Mouse (Mus musculus): ENCODE results near the gene Spg7.
"Not testable (repeated sequence)": the region's sequence is repeated elsewhere in the genome, so short reads cannot be mapped to it uniquely, and the experiment has no call there.

Spg7 gene

DNA sequence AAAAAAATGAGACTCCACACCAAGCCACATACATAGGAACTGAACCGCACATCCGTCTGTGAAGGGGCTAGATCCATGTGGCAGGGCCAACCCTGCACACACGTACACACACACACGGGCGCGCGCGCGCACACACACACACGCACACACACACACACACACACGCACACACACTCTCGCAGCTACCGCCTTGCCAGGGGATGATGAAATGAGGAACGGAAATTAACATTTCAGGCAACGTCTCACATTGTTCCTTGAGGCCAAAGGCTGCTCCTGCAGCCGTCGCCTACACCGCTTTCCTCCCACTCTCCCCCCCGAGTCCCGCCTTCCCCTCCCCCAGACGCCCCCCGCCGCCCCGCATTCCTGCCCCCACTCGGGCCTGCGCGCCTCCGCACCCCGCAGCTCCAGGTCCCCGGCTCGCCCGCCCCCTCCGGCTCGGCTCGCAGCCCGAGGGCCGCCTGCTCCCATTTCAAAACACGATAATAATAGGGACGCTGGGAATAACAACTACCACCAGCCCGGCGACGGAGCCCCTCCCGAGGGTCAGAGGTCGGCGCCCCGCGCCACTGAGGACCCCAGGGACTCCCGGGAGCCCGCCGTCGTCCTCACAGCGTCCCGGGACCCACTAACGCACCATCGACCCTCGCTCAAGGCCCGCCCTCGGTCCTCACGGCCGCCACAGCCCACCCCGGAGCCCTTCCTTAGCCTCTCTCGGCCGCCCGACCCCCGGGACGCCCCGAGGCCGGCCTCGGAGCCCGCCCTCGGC lies 21.6 kb upstream of the Spg7 start:
- DNase-seq (ENCODE audit: inconsistent ontology term), result peak; percentile 58

DNA sequence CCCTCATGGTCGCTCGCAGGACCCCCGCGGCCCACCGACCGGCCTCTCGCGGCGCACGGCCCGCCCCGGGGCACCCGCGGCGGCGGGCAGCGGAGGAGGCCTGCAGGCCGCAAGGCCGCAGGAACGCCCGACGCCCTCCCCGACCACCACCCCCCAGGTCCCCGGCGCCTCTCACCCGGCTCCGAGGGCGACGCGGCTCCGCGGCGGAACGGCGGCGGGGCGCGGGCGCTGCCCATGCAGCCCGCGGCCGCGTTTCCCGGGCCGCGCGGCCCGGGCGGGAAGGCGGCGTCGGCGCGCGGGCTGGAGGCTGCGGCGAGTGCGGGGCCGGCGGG lies 21.0 kb upstream of the Spg7 start:
- no peak for DNase-seq (ENCODE audit: inconsistent ontology term)

DNA sequence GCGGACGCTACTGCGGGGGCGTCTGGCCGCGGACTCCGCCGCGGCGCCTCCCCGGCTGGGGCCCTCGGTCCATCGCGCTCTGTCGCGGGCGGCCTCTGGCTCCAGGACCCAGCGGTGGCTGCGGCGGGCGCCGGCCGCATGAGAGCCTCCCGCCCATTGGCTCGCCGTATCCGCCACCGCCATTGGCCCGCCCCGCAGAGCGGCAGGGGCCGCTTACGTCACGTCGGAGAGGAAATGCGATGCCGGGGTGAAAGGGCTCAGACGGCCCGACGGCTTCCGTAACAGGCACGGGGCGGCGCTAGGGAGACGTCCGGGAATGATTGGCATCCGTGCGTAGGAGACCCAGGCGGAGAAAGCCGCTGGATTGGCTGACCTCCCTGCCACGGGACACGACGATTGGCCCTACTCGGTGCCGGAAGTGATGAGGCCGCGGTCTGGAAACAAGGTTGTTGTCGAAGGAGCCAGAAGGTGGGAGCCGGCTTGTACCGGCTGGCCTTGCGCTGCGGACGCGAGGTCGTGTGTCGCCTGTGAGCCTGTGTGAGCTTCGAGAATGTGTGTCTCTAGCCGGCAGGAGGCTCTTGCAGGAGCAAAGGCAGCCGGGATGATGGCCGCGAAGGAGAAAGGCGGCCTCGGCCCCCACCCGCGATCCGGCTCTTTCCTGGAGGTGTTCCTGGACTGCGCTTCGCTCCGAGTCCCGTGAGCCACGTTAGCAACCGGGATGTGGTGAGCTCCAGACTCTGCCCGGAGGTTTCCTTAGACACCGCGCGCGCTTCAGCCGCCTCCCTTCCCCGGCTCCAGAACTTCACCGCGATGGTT lies 20.4 kb upstream of the Spg7 start, which contains the start of gene Ankrd11:
Ankrd11 (minus strand) TSS at position 120 of the 816 bp plus-strand sequence.
- peak; percentile 99 for DNase-seq (ENCODE audit: inconsistent ontology term)

DNA sequence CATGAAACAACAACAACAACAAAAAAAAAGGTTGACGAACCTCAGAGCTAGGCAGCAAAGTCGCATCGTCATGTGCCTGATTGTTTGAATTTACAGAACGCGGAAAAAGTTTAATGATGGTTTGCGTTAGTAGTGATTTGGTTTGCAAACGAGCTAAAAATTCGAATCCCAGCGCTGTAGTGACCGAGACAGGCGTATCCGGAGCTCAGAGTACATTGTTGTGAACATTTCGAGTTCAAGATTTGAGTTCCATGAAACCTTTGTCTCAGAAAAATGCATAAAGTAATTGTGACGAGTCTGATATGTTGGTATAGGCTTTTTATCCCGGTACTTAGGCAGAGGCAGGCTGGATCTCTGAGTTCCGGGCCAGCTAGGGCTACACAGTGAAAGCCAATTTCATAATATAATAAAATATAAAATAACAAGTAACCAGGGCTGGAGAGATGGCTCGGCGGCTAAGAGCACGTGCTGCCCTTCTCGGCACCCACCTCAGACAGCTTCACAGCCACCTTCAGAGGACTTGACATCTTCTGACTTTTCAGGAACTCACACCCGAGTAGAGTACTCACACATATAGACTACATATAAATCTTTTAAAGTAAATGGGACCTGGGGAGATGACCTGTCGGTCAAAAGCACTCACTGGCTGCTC lies 19.6 kb upstream of the Spg7 start:
- no peak for DNase-seq (ENCODE audit: inconsistent ontology term)

DNA sequence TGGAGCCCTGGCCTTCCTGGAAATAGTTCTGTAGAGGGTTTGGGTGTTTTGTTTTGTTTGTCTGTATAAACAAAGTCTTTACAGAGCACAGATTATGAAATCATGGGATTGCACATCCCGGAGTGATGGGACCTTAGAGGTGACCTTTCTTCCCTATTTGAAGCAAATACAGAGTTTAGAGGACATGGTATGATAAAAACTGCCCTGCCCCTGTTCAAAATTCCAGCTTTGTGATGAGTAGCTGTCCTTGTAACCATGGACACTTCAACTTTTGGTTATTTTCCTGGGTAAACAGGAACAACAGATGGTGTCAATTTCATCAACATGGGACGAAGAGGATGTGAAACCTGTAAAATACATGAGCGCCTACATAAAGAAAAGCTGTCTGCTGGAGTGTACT lies 18.8 kb upstream of the Spg7 start:
- no peak for DNase-seq (ENCODE audit: inconsistent ontology term)

DNA sequence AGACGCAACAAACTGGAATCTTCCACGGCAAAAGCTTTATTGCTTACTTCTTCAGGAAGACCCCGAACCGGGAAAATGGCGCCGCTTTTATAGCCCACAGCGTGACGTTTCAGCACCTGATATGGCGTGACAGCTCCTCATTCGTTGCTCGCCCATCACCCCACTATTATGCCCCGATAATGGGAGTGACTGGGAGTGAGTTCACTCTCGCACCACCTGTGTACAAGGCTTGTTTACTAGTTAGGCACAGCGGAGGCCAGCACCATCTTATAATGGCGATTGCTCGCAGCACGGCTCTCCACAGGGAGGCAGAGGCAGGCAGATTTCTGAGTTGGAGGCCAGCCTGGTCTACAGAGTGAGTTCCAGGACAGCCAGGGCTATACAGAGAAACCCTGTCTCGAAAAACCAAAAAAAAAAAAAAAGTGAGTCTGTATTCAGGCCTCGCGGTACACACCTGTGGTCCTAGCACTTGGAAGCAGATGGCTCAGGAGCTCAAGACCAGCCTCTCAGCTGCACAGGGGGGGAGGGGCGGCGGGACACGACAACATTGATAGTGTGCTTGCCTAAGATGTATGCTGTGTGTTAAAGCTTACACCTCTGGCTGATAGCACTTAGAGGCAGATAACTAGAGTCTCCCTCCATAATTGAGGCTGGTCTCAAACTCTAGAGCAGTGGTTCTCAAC lies 17.9 kb upstream of the Spg7 start:
- DNase-seq (ENCODE audit: inconsistent ontology term), result not testable (repeated sequence)

DNA sequence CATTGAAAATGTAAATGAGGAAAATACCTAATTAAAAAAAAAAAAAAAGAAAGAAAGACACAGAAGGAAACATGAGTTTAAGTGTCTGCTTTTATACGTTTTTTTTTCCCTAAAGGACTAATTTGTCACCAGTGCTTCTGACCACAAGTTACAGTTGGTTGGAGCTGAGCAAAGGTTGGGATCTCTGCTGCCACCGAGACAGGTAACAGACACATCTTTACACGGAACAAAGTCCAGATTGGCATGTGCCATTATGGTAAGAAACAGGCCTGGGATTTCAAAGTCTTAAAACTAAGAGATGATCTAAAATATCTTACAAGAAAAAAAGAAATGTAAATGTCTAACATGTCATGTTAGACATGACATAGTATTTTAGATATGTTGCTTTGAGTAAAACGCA lies 16.0 kb upstream of the Spg7 start:
- no peak for DNase-seq (ENCODE audit: inconsistent ontology term)

DNA sequence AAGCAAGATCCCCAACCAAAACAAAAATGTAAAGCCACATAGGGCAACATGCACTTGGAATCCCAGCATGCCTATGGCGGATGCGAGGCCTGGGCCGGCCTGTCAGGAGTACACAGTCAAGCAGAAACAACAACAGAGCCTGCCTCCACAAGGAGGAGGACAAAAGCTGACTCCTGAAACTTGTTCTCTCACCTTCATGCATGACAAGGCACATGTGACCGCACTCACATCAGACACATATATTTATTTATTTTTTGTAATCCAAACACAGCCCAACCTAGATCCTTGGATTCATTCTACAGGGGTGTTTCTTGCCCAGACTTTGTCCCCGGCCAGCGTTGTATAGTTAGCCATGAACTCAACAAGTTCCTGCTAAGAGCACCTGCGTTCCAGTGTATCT lies 14.9 kb upstream of the Spg7 start:
- no peak for DNase-seq (ENCODE audit: inconsistent ontology term)

DNA sequence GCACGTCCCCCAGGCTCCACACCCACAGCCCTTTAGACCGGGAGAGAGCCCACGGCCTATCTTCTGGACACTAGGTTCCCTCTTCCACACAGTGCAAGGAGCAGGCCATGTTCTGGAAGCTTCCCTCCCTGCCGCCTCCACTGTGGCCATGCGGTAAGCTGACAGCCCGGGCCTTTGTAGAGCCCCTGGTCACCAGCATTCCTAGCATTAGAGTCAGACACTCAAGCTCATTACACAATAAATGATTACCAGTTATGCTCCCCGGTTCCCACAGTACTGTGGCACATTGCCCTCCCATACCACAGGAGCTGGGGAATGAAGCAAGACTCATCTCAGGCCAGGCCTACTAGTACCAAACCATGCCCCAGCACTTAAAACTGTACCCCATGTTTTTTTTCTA lies 14.3 kb upstream of the Spg7 start:
- DNase-seq (ENCODE audit: inconsistent ontology term), result peak; percentile 93

DNA sequence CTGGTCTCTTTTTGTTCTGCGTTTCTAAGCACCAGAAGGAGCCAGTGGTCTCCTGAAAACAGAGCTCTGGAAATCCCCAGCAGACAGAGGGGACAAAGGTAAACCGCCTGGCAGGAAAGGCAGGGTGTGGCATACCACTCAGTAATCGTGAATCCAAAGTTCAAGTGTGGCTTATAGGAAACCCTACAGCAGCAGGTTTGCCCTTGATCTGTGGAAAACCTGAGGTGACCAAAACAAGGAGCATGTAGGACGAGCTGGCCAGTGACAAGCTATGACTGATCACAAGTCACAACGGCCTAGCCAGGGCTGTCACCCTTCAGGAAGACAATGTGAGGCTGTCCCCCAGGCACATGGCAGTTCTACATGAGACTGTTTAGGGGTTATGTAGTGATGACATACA lies 11.3 kb upstream of the Spg7 start:
- no peak for DNase-seq (ENCODE audit: inconsistent ontology term)

DNA sequence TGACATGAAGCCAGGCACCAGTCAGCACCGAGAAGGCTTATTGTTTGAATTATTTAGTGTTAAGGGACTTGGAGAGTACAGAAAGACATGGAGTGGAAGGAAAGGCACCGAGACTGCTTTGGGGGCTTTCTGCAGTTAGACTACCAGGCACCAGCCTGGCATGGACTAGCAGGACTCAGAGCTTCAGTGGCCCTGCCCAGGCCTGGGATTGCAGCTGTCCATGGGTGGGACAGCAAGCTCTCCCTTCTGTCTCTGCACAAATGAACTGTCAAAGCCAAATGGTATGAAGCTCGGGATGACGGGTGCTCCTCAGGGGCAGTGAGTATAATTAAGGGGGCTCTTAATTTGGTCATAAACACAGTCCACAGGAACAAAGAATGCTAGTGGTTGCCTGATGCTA lies 1.3 kb downstream of the Spg7 start:
- no peak for DNase-seq (ENCODE audit: inconsistent ontology term)

DNA sequence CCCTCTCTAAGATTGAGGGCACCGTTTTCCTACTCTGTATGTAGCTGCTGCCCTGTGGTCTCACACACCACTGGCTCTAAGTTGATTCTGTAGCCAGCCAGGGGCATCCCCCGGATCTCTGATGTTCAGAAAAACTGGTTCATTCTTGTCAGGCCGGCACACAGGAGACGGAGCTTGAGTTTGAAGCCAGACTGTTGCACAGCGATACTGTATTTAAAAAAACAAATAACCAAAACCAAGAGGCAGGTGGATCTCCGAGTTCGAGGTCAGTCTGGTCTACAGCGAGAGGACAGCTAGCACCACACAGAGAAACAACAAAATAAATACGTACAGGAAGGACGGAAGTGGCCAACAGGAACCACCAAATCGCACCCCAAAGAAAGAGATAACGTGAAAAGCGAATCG lies 2.1 kb downstream of the Spg7 start:
- peak; percentile 52 for DNase-seq (ENCODE audit: inconsistent ontology term)

DNA sequence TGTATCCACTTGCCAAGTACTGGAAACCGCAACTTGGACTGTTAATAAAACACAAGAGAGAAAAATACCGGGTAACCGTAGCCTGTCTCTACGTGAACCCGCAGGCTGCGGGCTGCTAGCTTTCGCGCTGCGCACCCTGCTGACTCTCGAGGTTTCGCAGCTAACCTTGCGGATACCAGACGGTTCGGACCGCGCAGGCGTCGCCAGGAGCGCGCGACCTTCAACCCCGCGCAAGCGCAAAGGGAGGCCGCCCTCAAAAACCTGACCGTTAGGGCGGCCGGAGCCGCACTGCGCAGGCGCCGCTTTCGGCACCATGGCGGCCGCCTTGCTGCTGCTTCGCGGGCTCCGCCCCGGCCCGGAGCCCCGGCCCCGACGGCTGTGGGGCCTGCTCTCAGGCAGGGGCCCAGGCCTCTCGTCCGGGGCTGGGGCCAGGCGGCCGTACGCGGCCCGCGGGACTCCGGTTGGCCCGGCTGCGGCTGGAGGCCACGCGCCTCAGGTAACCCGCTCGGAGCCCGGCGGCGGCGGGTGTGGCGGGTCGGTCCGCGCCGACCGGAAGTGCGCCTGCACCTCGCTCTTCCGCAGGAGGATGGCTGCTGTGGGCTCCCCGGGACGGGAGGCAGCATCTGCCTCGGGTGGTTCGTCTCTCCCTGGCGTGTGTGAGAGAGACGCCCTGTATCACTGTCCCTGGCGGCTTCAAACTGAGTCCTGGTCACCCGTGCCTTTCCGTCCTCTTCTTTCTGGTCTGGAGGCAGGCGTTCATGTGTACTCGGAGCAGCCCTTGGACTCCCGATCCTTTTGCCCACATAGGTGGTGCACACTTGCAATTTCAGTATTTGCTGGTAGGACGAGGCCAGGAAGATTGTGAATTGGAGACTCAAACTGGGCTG lies 2.7 kb downstream of the Spg7 start:
- peak; percentile 98 for DNase-seq (ENCODE audit: inconsistent ontology term)

DNA sequence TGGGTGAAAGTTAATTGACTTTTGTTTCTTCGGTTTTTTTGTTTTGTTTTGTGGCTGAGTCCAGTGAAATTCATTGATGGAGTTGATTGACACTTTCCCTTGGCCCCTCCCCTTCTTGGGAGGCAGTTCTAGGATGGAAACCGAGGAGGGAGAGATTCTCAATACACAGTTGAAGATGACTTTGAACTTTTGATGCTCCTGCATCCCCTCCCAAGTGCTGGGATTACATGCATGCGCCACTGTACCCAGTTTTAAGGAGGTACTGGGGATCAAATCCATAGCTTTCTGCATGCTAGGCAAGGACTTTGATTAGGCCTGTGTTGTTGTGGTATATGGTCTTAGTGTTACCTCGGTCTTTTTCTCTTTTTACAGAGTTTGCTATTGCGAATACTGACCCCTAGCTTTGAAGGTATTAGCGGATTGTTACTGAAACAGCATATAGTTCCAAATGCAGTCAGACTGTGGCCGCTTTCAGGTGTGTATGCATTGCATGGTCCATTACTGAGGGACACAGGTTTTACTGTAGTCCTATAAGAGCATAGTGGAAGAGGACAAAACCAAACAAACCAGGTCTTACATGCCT lies 3.5 kb downstream of the Spg7 start:
- DNase-seq (ENCODE audit: inconsistent ontology term), result no peak

DNA sequence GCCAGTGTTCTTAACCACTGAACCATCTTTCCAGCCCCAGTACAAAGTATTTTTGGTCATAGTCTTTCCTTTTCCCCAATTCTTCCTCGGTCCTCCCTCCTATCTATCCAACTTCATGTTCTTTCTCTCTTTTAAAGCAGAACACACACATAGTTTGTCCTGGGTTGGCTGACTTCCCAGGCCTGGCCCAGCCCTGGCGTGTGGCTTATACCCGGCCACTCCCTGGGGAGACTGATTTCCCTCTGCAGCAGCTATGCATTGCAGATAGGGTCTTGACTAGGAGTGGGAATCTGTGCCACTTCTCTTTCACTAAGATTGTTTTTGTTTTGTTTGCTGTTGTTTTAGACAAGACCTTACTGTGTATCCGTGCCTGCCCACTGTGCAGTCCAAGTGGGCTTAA lies 8.4 kb downstream of the Spg7 start:
- DNase-seq (ENCODE audit: inconsistent ontology term), result peak; percentile 27

DNA sequence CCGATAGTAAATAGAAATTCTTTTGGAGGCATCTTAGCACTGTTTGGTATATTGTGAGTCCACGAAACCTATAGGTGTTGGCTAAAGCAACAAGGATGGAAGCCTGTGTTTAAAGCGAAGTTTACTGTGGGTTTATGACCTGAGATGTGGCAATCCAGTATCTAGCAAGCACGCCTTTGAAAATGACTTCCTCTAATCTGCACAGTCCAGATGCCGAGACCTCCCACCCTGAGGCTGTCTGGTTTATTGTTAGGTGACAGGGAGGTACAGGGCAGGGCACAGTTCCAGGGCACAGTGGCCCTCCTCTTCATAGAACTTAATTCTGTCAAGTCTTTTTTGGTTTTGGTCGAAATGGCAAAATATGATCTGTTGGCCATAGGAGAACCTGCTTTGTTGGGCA lies 14.5 kb downstream of the Spg7 start:
- DNase-seq (ENCODE audit: inconsistent ontology term), result no peak

DNA sequence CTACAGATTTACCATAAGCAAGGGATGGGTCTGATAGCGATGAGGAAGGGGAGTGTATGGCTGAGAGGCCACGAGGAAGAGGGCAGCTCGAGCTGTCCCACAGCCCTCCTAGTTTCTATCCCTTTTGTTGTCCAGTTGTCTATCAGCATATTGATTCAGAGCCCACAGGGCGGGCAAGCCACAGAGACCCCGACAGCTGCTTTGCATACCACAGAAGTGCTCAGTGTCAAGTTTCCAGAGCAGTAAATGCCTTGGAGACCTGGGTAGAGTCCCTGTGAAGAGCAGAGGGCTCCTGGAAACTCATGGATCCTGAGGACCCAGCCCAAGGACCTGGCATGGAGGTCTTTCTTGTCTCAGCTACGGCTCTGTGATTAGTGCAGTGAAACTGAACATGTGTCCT lies 20.3 kb downstream of the Spg7 start:
- DNase-seq (ENCODE audit: inconsistent ontology term), result no peak

DNA sequence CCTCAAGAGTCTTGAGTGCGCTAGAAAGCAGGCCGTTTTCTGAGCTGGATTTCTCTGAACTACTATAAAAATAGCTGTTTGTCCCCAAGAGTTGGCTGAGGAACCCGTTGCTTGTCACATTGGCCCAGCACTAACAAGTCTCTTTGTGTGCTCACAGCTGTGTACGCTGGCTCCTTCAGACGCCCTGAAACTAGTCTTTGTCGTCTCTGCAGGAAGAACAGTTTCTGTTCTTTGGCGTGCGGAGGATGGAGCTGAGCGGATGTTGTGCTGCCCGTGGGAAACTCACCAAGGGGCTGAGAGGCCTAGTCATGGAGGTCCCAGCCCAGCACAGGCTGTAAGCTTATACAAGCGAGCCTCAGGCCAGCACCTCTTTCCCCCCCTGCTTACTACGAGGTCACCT lies 20.9 kb downstream of the Spg7 start:
- DNase-seq (ENCODE audit: inconsistent ontology term), result no peak

DNA sequence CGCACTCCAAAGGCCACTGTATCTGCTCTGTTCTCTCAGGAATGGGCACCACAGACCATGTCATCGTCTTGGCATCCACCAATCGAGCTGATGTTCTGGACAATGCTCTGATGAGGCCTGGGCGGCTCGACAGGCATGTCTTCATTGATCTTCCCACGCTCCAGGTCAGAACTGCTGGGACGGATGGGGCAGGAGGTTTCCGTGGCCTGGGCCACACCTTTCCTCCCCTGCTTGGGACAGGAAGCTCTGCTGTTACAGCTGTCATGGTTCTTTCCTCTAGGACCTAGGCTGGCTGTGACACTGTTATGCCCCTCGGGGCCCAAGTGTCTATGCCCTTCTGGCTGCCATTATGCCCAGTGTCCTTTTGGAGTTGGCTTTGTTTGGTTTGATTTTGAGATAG lies 24.5 kb downstream of the Spg7 start:
- no peak for DNase-seq (ENCODE audit: inconsistent ontology term)

DNA sequence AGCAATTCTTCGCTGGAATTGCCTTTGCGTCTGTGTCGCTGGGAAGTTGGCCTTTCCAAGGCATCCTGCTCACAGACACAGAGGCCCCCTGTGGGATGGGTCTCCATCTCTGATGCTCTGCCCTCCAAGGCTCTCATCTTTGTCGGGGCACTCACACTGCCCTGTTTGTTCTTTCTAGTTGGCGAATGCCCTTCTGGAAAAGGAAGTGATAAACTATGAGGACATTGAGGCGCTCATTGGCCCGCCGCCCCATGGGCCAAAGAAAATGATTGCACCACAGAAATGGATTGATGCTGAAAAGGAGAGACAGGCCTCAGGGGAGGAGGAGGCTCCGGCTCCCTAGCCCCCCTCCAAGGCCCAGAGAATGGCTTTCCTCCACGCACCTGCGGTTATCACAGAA lies 34.5 kb downstream of the Spg7 start:
- no peak for DNase-seq (ENCODE audit: inconsistent ontology term)
